Mouse (Mus musculus): ENCODE measurements around the gene Lysmd2. TPM values are rescaled to one million over a fixed set of nuclear protein-coding genes. Genes with fewer than 3 reads are reported as not detected.
A peak's percentile ranks its signal among the peaks of the same experiment; 100 is the strongest.

Lysmd2 gene
- polyA plus RNA-seq (2015; fragmentation: Nextera tagmentation; extraction: Ambion mirVana) = 31.1 and 35.1 TPM in 2 replicates

GRCm38 (mm10) chr9:75625556-75626307 lies at the start of gene Lysmd2:
TSS of gene Lysmd2 (plus strand) at chr9:75625741.
- WGBS = under 1% methylated on average over 83 of the region's 94 CpGs
- 0 out of 2 replicates have a peak, but pooled peaks cover 5% of the 10 kb centered on the region for H3K27me3 ChIP-seq
- no peaks in the 10 kb centered on the region for H3K36me3 ChIP-seq
- peak within 1 kb of the TSS; percentile 81 for H3K4me2 ChIP-seq
- peaks cover 9% of the 10 kb centered on the region; the same call in 1 of the 2 replicates for H3K4me1 ChIP-seq
- H3K9me3 ChIP-seq (replicated peaks) = no peaks in the 10 kb centered on the region
- ATAC-seq (replicated peaks; ENCODE audit: low FRiP score) = peak; percentile 93
- H3K27ac ChIP-seq = peak within 1 kb of the TSS; percentile 83
- peak within 1 kb of the TSS; percentile 68 for H3K4me3 ChIP-seq (replicated peaks)
- peak within 1 kb of the TSS; percentile 80 for H3K9ac ChIP-seq

GRCm38 (mm10) chr9:75579321-75579720 lies 46.2 kb upstream of the Lysmd2 start:
- WGBS = 78% methylated on average over 6 of the region's 6 CpGs
- Histone ChIP-seq H3K9me3 (replicated peaks) (no peaks in the 10 kb centered on the region), H3K4me1 (peaks cover 7% of the 10 kb centered on the region)

GRCm38 (mm10) chr9:75581694-75582350 lies 43.7 kb upstream of the Lysmd2 start:
- Histone ChIP-seq H3K4me3 (replicated peaks) (no peak overlapping the region), H3K4me2 (no peak overlapping the region), H3K27me3 (no peaks in the 10 kb centered on the region), H3K27ac (no peak overlapping the region), H3K4me1 (peaks cover 7% of the 10 kb centered on the region), H3K36me3 (no peaks in the 10 kb centered on the region; the same call in 1 of the 2 replicates), H3K9me3 (replicated peaks) (no peaks in the 10 kb centered on the region), H3K9ac (no peak overlapping the region)
- no peak for ATAC-seq (replicated peaks; ENCODE audit: low FRiP score)
- WGBS = 37% methylated on average over 7 of the region's 7 CpGs

More at GRCm38 (mm10) chr9:75579321-75579720, 46.2 kb upstream of the Lysmd2 start:
- Histone ChIP-seq H3K27ac (no peak overlapping the region), H3K27me3 (no peaks in the 10 kb centered on the region), H3K36me3 (peaks cover 3% of the 10 kb centered on the region; the same call in 1 of the 2 replicates), H3K4me3 (replicated peaks) (no peak overlapping the region), H3K9ac (no peak overlapping the region), H3K4me2 (no peak overlapping the region)
- no peak for ATAC-seq (replicated peaks; ENCODE audit: low FRiP score)

GRCm38 (mm10) chr9:75589850-75590790 lies 35.4 kb upstream of the Lysmd2 start:
- Histone ChIP-seq H3K9me3 (replicated peaks) (no peaks in the 10 kb centered on the region), H3K27me3 (no peaks in the 10 kb centered on the region), H3K36me3 (peaks cover 9% of the 10 kb centered on the region; the same call in 1 of the 2 replicates), H3K27ac (no peak overlapping the region), H3K4me3 (replicated peaks) (no peak overlapping the region), H3K4me2 (no peak overlapping the region), H3K4me1 (no peaks in the 10 kb centered on the region), H3K9ac (no peak overlapping the region)
- 68% methylated on average over 15 of the region's 15 CpGs for WGBS
- no peak for ATAC-seq (replicated peaks; ENCODE audit: low FRiP score)

GRCm38 (mm10) chr9:75593481-75593880 lies 32.1 kb upstream of the Lysmd2 start:
- 0 out of 2 replicates have a peak, but pooled peaks have one; percentile 12 for ATAC-seq (replicated peaks; ENCODE audit: low FRiP score)

GRCm38 (mm10) chr9:75597036-75597435 lies 28.5 kb upstream of the Lysmd2 start:
- Histone ChIP-seq H3K4me2 (no peak overlapping the region), H3K36me3 (peaks cover 2% of the 10 kb centered on the region; the same call in 1 of the 2 replicates), H3K4me3 (replicated peaks) (no peak overlapping the region), H3K4me1 (peaks cover 17% of the 10 kb centered on the region), H3K9ac (no peak overlapping the region), H3K27ac (no peak overlapping the region), H3K27me3 (no peaks in the 10 kb centered on the region), H3K9me3 (replicated peaks) (no peaks in the 10 kb centered on the region)
- WGBS = 92% methylated on average over 13 of the region's 13 CpGs
- ATAC-seq (replicated peaks; ENCODE audit: low FRiP score) = no peak

More at GRCm38 (mm10) chr9:75593481-75593880, 32.1 kb upstream of the Lysmd2 start:
- no peak overlapping the region for H3K27ac ChIP-seq
- no peaks in the 10 kb centered on the region for H3K27me3 ChIP-seq
- H3K4me3 ChIP-seq (replicated peaks) = no peak overlapping the region
- no peak overlapping the region for H3K4me2 ChIP-seq
- no peak overlapping the region for H3K9ac ChIP-seq
- H3K36me3 ChIP-seq = peaks cover 9% of the 10 kb centered on the region; the same call in 1 of the 2 replicates
- H3K9me3 ChIP-seq (replicated peaks) = no peaks in the 10 kb centered on the region
- WGBS = 67% methylated on average over 5 of the region's 5 CpGs
- H3K4me1 ChIP-seq = no peaks in the 10 kb centered on the region

GRCm38 (mm10) chr9:75597596-75597995 lies 27.9 kb upstream of the Lysmd2 start:
- H3K9ac ChIP-seq = no peak overlapping the region
- H3K4me3 ChIP-seq (replicated peaks) = no peak overlapping the region
- WGBS = 63% methylated on average over 4 of the region's 4 CpGs
- no peak for ATAC-seq (replicated peaks; ENCODE audit: low FRiP score)
- peaks cover 17% of the 10 kb centered on the region for H3K4me1 ChIP-seq
- H3K9me3 ChIP-seq (replicated peaks) = no peaks in the 10 kb centered on the region
- no peaks in the 10 kb centered on the region for H3K36me3 ChIP-seq
- H3K27me3 ChIP-seq = no peaks in the 10 kb centered on the region
- H3K27ac ChIP-seq = no peak overlapping the region
- no peak overlapping the region for H3K4me2 ChIP-seq

GRCm38 (mm10) chr9:75599191-75599841 lies 26.2 kb upstream of the Lysmd2 start:
- no peaks in the 10 kb centered on the region for H3K9me3 ChIP-seq (replicated peaks)
- no peak overlapping the region for H3K4me3 ChIP-seq (replicated peaks)
- no peak overlapping the region; the same call in 1 of the 2 replicates for H3K27ac ChIP-seq
- 62% methylated on average over 5 of the region's 5 CpGs for WGBS
- peak; percentile 36; the same call in 1 of the 2 replicates for ATAC-seq (replicated peaks; ENCODE audit: low FRiP score)
- H3K27me3 ChIP-seq = no peaks in the 10 kb centered on the region
- no peak overlapping the region for H3K4me2 ChIP-seq
- no peak overlapping the region for H3K9ac ChIP-seq
- no peaks in the 10 kb centered on the region for H3K36me3 ChIP-seq
- H3K4me1 ChIP-seq = peaks cover 17% of the 10 kb centered on the region

- H3K4me3 ChIP-seq (replicated peaks) = no peak overlapping the region
- H3K4me1 ChIP-seq = peaks cover 17% of the 10 kb centered on the region
- 68% methylated on average over 7 of the region's 7 CpGs for WGBS
- no peaks in the 10 kb centered on the region for H3K27me3 ChIP-seq
- no peak for ATAC-seq (replicated peaks; ENCODE audit: low FRiP score)
- no peak overlapping the region for H3K4me2 ChIP-seq
- no peak overlapping the region; the same call in 1 of the 2 replicates for H3K27ac ChIP-seq
- H3K36me3 ChIP-seq = no peaks in the 10 kb centered on the region
- no peak overlapping the region for H3K9ac ChIP-seq
- no peaks in the 10 kb centered on the region for H3K9me3 ChIP-seq (replicated peaks)
These were observed 25.2 kb upstream of the Lysmd2 start for GRCm38 (mm10) chr9:75600166-75600934.

GRCm38 (mm10) chr9:75601510-75601909 lies 24.0 kb upstream of the Lysmd2 start:
- H3K4me3 ChIP-seq (replicated peaks) = peak overlapping the region; percentile 11; the same call in 1 of the 2 replicates
- 16% methylated on average over 12 of the region's 12 CpGs for WGBS
- H3K9ac ChIP-seq = no peak overlapping the region
- H3K4me2 ChIP-seq = peak overlapping the region; percentile 40
- ATAC-seq (replicated peaks; ENCODE audit: low FRiP score) = 0 out of 2 replicates have a peak, but pooled peaks have one; percentile 56
- H3K9me3 ChIP-seq (replicated peaks) = no peaks in the 10 kb centered on the region
- H3K27me3 ChIP-seq = no peaks in the 10 kb centered on the region
- H3K36me3 ChIP-seq = no peaks in the 10 kb centered on the region
- H3K4me1 ChIP-seq = peaks cover 17% of the 10 kb centered on the region
- H3K27ac ChIP-seq = no peak overlapping the region
